Mouse (Mus musculus) erythroblast, embryonic 14.5 days (primary cell): ENCODE measurements around the gene Crtc1.

Experiments
- GATA1 ChIP-seq: IDR thresholded peaks from 2 replicates; pipeline ENCODE4 v1.6.1; 2012; ENCODE audit warnings: low read length, inconsistent platforms, mixed read lengths
- TAL1 ChIP-seq: IDR thresholded peaks from 3 replicates; pipeline ENCODE4 v1.6.1; 2012; ENCODE audit warnings: low read length, inconsistent platforms, mixed read lengths

GRCm38 (mm10) chr8:70445988-70446387, 6.6 kb upstream of the Crtc1 start:
- TF ChIP-seq TAL1 (no peak), GATA1 (no peak)
